Mouse (Mus musculus): ENCODE data around the gene Sertad2.

The Sertad2 gene

GRCm38 (mm10) chr11:20604119-20604518, 61.1 kb downstream of the Sertad2 start:
- no peak for DNase-seq

GRCm38 (mm10) chr11:20605613-20606012, 62.6 kb downstream of the Sertad2 start:
- DNase-seq = no peak

GRCm38 (mm10) chr11:20608442-20608841, 65.4 kb downstream of the Sertad2 start:
- DNase-seq = no peak

- DNase-seq = no peak
These were observed 70.2 kb downstream of the Sertad2 start for GRCm38 (mm10) chr11:20613223-20613622.

GRCm38 (mm10) chr11:20616103-20616502, 73.0 kb downstream of the Sertad2 start:
- DNase-seq = no peak

GRCm38 (mm10) chr11:20627146-20627545, 84.1 kb downstream of the Sertad2 start:
- DNase-seq = peak in 1 of 2 experiments; percentile 68

GRCm38 (mm10) chr11:20628216-20628615, 85.2 kb downstream of the Sertad2 start:
- peak in 1 of 2 experiments; percentile 41 for DNase-seq

GRCm38 (mm10) chr11:20629700-20630099, 86.6 kb downstream of the Sertad2 start:
- DNase-seq = no peak

GRCm38 (mm10) chr11:20631026-20631940, 88.2 kb downstream of the Sertad2 start:
- DNase-seq = peak; percentile 98 to 99

GRCm38 (mm10) chr11:20631941-20632618, 89.0 kb downstream of the Sertad2 start:
- DNase-seq = peak; percentile 75 to 89

GRCm38 (mm10) chr11:20632619-20632965, 89.5 kb downstream of the Sertad2 start:
- DNase-seq = peak; percentile 78 to 89

GRCm38 (mm10) chr11:20634543-20634942, 91.5 kb downstream of the Sertad2 start:
- no peak for DNase-seq

- peak in 1 of 2 experiments; percentile 74 for DNase-seq
These were observed 92.6 kb downstream of the Sertad2 start for GRCm38 (mm10) chr11:20635646-20636045.

- DNase-seq = peak in 1 of 2 experiments; percentile 69
These were observed 93.1 kb downstream of the Sertad2 start for GRCm38 (mm10) chr11:20636114-20636513.

- no peak for DNase-seq
These were observed 94.0 kb downstream of the Sertad2 start for GRCm38 (mm10) chr11:20637060-20637459.

- peak; percentile 71 to 91 for DNase-seq
These were observed 95.8 kb downstream of the Sertad2 start for GRCm38 (mm10) chr11:20638841-20639240.

- DNase-seq = peak; percentile 42 to 77
These were observed 96.9 kb downstream of the Sertad2 start for GRCm38 (mm10) chr11:20639918-20640447.

GRCm38 (mm10) chr11:20642321-20642720, 99.3 kb downstream of the Sertad2 start:
- no peak for DNase-seq

GRCm38 (mm10) chr11:20643161-20643560, 100.1 kb downstream of the Sertad2 start:
- DNase-seq = peak in 1 of 2 experiments; percentile 57

GRCm38 (mm10) chr11:20644166-20644565, 101.1 kb downstream of the Sertad2 start:
- DNase-seq = no peak

GRCm38 (mm10) chr11:20644872-20645271, 101.8 kb downstream of the Sertad2 start:
- DNase-seq = peak in 1 of 2 experiments; percentile 46

- DNase-seq = no peak
These were observed 102.5 kb downstream of the Sertad2 start for GRCm38 (mm10) chr11:20645521-20645920.

- no peak for DNase-seq
These were observed 103.1 kb downstream of the Sertad2 start for GRCm38 (mm10) chr11:20646142-20646541.
